Mouse (Mus musculus) embryonic facial prominence, embryonic 11.5 days (tissue): ENCODE data around the gene Pacsin2. TPM values are rescaled to one million over a fixed set of nuclear protein-coding genes. Genes with fewer than 3 reads are reported as not detected.
"Not testable (repeated sequence)": the region's sequence is repeated elsewhere in the genome, so short reads cannot be mapped to it uniquely, and the experiment has no call there.

Source experiments
- ATAC-seq: fragments of 200-750 bp; cut with Nextera tagmentation; replicated peaks from 2 replicates; pipeline ENCODE4 v1.8.0; 2017; ENCODE audit warnings: low read depth; ENCODE audit not compliant: insufficient number of reproducible peaks, low FRiP score, low TSS enrichment
- DNase-seq: peaks from one replicate; pipeline ENCODE4 v3.0.0-alpha.2; 2015; ENCODE audit warnings: low spot score
- H3K27ac ChIP-seq: fragments of 300-500 bp; sonication (generic); replicated peaks from 2 replicates; pipeline ENCODE4 v1.5.1; 2014; ENCODE audit warnings: mild to moderate bottlenecking, low read depth, low read length, control low read depth
- H3K27me3 ChIP-seq: fragments of 300-500 bp; sonication (generic); 2 replicates; pipeline ENCODE4 v1.6.1; 2014; ENCODE audit warnings: mild to moderate bottlenecking, low read length, moderate library complexity, mixed read lengths; ENCODE audit not compliant: control insufficient read depth, insufficient read depth
- H3K36me3 ChIP-seq: fragments of 300-500 bp; sonication (generic); replicated peaks from 2 replicates; pipeline ENCODE4 v1.6.1; 2014; ENCODE audit warnings: low read depth, mild to moderate bottlenecking, low read length, moderate library complexity, mixed read lengths; ENCODE audit not compliant: control insufficient read depth, insufficient read depth
- H3K4me1 ChIP-seq: fragments of 300-500 bp; sonication (generic); 2 replicates; pipeline ENCODE4 v1.6.1; 2014; ENCODE audit warnings: low read length, mixed read lengths; ENCODE audit not compliant: control insufficient read depth, insufficient read depth
- H3K4me2 ChIP-seq: fragments of 300-500 bp; sonication (generic); 2 replicates; pipeline ENCODE4 v1.6.1; 2014; ENCODE audit warnings: low read depth, mild to moderate bottlenecking, control low read depth, low read length, moderate library complexity
- H3K4me3 ChIP-seq: fragments of 300-500 bp; sonication (generic); 2 replicates; pipeline ENCODE4 v1.5.1; 2014; ENCODE audit warnings: low read depth, low read length, control low read depth
- H3K9ac ChIP-seq: fragments of 300-500 bp; sonication (generic); replicated peaks from 2 replicates; pipeline ENCODE4 v1.6.1; 2014; ENCODE audit warnings: mild to moderate bottlenecking, control low read depth, low read length
- H3K9me3 ChIP-seq: fragments of 300-500 bp; sonication (generic); replicated peaks from 2 replicates; pipeline ENCODE4 v1.6.1; 2016; ENCODE audit warnings: mild to moderate bottlenecking, low read length, inconsistent platforms, mixed read lengths; ENCODE audit not compliant: control insufficient read depth
- WGBS: fragments of 180-500 bp; shearing (Covaris S2); extraction: QIAGEN DNeasy Blood & Tissue Kit; methylation state at CpG from one replicate; pipeline ENCODE4 v1.1.7; 2014; 5-methylcytosine and 5-hydroxymethylcytosine counted together
- polyA plus RNA-seq: library from polyadenylated mRNA; unstranded; fragments of >200 nt; fragmentation: Nextera tagmentation; extraction: Ambion mirVana; gene quantifications from 2 replicates; pipeline ENCODE4 v1.2.1, GENCODE M21; 2014

Gene Pacsin2
- polyA plus RNA-seq, 1 experiment from 2014 or later = 41.9 TPM

- 93% methylated on average over 4 of the region's 4 CpGs for WGBS
- Histone ChIP-seq H3K36me3 (no peaks in the 10 kb centered on the region), H3K4me1 (no peaks in the 10 kb centered on the region), H3K9me3 (no peaks in the 10 kb centered on the region), H3K27me3 (no peaks in the 10 kb centered on the region), H3K27ac (no peak overlapping the region), H3K9ac (no peak overlapping the region), H3K4me3 (no peak overlapping the region), H3K4me2 (no peak overlapping the region)
- ATAC-seq (no peak), DNase-seq (no peak)
These were observed 53.7 kb downstream of the Pacsin2 start for GRCm38 (mm10) chr15:83410735-83411134.

- no peak for DNase-seq
- Histone ChIP-seq H3K4me1 (no peaks in the 10 kb centered on the region), H3K27ac (no peak overlapping the region), H3K9ac (no peak overlapping the region), H3K4me3 (no peak overlapping the region), H3K4me2 (no peak overlapping the region), H3K27me3 (no peaks in the 10 kb centered on the region), H3K9me3 (no peaks in the 10 kb centered on the region), H3K36me3 (no peaks in the 10 kb centered on the region)
- no peak for ATAC-seq
- WGBS = 73% methylated on average over 6 of the region's 6 CpGs
These were observed 54.1 kb downstream of the Pacsin2 start for GRCm38 (mm10) chr15:83410270-83410669.

DNA sequence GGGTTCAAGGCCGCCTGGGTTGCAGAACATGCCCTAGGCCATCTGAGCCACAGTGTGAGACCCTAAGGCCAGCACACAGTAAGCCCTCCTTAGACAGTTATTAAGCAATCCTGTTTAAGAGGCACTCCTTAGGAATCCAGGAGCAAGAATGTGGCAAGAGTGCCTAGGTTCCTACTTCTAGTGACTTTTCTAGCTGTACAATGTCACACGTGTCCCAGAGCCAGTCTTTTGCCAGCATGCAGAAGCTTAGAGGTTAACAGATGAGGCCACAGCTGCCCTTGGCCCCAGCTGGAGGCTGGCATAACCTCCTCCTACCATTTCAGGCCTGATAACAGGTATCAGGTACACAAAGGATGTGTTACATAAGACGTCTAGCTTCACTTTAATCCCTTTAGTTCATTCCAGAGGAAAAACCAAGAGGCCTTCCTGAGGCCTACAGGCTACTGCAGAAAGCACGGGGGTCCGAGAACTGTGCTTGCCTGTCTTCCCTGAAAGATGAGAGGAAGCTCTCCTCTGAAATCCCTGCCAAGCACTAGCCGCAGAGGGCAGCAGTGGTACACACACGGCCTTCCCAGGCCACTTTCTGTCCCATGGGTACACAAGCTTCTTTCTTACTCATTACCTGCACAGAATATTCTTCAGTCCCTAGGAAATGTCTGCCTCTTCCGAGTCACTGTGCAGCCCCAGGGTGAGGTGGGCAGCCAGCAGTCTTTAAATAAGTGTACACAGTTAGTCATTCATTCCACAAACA, 55.5 kb downstream of the Pacsin2 start:
- WGBS = 70% methylated on average over 8 of the region's 8 CpGs
- Histone ChIP-seq H3K27ac (no peak overlapping the region), H3K4me3 (no peak overlapping the region), H3K4me2 (no peak overlapping the region), H3K9ac (no peak overlapping the region), H3K36me3 (no peaks in the 10 kb centered on the region), H3K27me3 (no peaks in the 10 kb centered on the region), H3K4me1 (no peaks in the 10 kb centered on the region), H3K9me3 (no peaks in the 10 kb centered on the region)
- ATAC-seq (no peak), DNase-seq (no peak)

- WGBS = 88% methylated on average over 5 of the region's 5 CpGs
- H3K36me3 ChIP-seq = no peaks in the 10 kb centered on the region
- H3K27ac ChIP-seq = no peak overlapping the region
- ATAC-seq (no peak), DNase-seq (no peak)
- no peaks in the 10 kb centered on the region for H3K9me3 ChIP-seq
- H3K4me2 ChIP-seq = no peak overlapping the region
- no peak overlapping the region for H3K4me3 ChIP-seq
- H3K4me1 ChIP-seq = no peaks in the 10 kb centered on the region
- no peak overlapping the region for H3K9ac ChIP-seq
- H3K27me3 ChIP-seq = no peaks in the 10 kb centered on the region
These were observed 56.2 kb downstream of the Pacsin2 start for GRCm38 (mm10) chr15:83408216-83408615.

- Histone ChIP-seq H3K27ac (no peak overlapping the region), H3K36me3 (no peaks in the 10 kb centered on the region), H3K9me3 (no peaks in the 10 kb centered on the region), H3K4me1 (no peaks in the 10 kb centered on the region), H3K27me3 (no peaks in the 10 kb centered on the region), H3K4me2 (no peak overlapping the region), H3K4me3 (no peak overlapping the region), H3K9ac (no peak overlapping the region)
- no peak for ATAC-seq
- no peak for DNase-seq
- WGBS = 89% methylated on average over 5 of the region's 5 CpGs
These were observed 56.9 kb downstream of the Pacsin2 start for GRCm38 (mm10) chr15:83407502-83407901.

- H3K4me3 ChIP-seq, H3K9me3 ChIP-seq, H3K27ac ChIP-seq, H3K9ac ChIP-seq, H3K4me2 ChIP-seq, DNase-seq, H3K27me3 ChIP-seq, H3K4me1 ChIP-seq, H3K36me3 ChIP-seq: not testable (repeated sequence)
- WGBS = 84% methylated on average over 12 of the region's 40 CpGs
- peak; percentile 65 for ATAC-seq
These were observed 58.5 kb downstream of the Pacsin2 start for GRCm38 (mm10) chr15:83405866-83406265.

DNA sequence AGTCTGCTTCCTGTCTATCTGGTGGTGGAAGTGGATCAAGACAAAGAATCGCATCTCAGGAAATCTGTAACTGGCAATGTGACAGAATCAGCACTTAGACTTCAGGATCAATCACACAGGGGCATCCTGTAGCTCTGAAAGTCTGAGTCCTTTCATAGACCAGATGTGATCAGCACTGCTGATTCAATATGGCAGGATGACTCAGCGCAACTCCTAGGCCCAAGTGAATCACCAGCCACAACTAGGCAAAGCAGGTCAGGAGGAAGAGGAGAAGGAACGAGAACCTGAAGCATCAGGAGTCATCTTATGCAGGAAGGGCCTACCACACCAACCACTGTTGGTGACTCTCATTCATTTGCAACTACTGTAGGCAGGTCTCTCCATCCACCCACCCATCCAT, 60.4 kb downstream of the Pacsin2 start:
- Histone ChIP-seq H3K9ac (no peak overlapping the region), H3K27me3 (no peaks in the 10 kb centered on the region), H3K9me3 (no peaks in the 10 kb centered on the region), H3K4me1 (no peaks in the 10 kb centered on the region), H3K27ac (no peak overlapping the region), H3K4me3 (no peak overlapping the region), H3K36me3 (no peaks in the 10 kb centered on the region), H3K4me2 (no peak overlapping the region)
- no peak for ATAC-seq
- 85% methylated on average over 3 of the region's 3 CpGs for WGBS
- DNase-seq = no peak

DNA sequence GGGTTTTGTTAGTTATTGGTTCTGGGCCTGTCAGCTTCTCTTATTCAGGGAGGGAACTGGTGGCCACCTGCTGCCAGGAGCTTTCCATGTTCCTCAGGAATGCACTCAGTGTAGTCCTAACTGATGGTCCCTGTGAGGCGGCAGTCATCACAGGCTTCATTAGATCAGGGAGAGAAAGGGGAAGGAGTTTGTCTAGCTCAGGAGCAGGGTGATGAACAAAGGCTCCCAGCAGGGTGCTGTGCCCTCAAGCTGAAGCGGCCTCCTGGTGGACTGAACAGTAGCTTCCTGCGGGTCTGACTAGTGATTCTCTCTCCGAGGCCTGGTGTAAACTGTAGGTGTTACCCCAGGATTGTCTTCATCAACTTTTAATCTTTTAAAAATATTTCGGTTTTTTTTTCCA, 61.4 kb downstream of the Pacsin2 start:
- DNase-seq (no peak), ATAC-seq (no peak)
- Histone ChIP-seq H3K4me1 (no peaks in the 10 kb centered on the region), H3K27ac (no peak overlapping the region), H3K36me3 (no peaks in the 10 kb centered on the region), H3K27me3 (no peaks in the 10 kb centered on the region), H3K4me3 (no peak overlapping the region), H3K9me3 (no peaks in the 10 kb centered on the region), H3K4me2 (no peak overlapping the region), H3K9ac (no peak overlapping the region)
- 53% methylated on average over 5 of the region's 5 CpGs for WGBS
